Mouse (Mus musculus): ENCODE results near the gene Gse1.

DNA sequence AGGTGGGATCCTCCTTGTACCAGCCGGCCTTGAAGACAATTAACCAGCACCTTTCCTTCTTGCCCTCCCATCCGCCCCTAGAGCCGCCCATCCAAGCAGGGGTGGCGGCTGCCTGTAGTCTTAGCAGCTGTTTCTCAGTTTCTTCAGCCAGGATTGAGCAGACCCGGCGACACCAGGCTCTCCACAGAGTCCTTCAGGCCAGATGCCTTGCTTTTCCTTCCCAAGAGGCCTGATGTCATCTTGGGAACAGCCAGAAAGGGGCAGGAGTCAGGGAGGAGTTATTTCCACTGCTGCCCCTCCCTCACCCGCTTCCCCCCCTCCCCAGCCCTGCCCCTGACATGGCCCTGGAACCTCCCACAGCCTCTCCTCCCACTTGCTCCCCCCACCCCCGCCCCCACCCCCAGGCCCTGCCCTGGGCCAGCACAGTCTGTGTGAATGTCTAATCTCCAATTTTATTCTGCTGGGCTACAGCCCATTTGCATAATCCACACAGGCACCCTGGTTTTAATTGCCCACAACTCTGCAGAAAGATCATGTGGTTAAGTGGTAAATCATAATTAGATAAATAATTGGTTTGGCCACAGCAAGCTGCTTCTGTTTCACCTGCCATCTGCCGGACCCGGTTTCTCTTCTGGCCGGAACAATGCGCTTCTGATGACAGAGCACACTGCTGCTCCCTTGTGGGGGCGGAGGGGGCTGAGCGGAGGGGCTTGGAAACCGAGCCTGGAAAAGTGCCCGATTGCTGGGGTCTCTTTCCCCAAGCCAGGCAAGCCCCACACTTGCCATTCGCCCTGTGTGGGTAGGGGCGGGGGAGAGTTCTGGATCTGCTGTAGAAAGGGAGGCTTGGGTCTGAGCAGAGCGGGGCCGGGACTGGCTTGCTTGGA lies 292.7 kb downstream of the Gse1 start:
- no peak for TF ChIP-seq CTCF (conservative IDR thresholded peaks at IDR 0.05; ENCODE audit: insufficient read depth, insufficient read length, low read depth, low read length)
- no peak for TF ChIP-seq POLR2A (IDR thresholded peaks at IDR 0.05; ENCODE audit: low read depth, low read length)

Measured in kidney, adult 2 months (tissue).